Mouse (Mus musculus): ENCODE data around the gene Irak2.
A peak's percentile ranks its signal among the peaks of the same experiment; 100 is the strongest.
"Not testable (repeated sequence)": the region's sequence is repeated elsewhere in the genome, so short reads cannot be mapped to it uniquely, and the experiment has no call there.

Gene Irak2

DNA sequence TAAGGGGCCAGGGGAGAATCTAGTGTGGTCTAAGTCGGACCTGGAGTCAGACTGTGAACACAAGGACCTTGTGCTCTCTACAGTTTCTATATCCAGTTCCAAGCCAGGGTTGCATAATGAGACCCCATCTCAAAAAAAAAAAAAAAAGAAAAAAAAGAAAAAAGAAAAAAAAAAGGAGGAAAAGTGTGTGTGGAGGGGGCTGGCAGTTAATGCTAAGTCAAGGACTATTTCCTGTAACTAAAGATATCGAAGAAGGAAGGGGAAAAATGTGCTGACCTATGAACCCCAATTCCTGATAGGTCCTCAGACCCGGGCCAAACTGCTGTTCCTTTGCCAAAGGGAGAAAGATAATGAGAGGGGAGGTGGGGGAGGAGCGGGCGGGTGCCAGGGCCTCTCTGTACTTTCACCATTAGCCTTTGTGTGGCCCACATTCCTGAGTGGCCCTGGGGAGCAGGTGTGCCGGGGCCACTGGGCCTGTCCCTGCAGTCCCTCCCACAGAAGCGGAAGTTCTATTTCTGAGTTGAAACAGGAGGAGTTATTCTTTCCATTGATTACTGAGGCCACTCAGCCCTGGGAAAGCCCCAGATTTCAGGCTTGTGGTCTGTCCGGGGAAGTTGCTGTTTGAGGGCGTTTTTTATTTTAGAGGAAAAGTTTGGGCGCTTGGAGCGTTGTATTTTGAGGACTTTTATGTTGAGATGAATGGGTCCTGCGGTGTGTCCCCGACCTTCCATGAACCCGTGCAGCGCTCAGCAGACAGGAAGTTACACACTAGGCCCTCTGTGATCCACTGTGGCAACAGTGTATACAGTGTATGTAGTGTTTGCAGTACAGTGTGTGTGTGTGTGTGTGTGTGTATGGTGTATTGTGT, 30.3 kb downstream of the Irak2 start:
- no peak for DNase-seq

DNA sequence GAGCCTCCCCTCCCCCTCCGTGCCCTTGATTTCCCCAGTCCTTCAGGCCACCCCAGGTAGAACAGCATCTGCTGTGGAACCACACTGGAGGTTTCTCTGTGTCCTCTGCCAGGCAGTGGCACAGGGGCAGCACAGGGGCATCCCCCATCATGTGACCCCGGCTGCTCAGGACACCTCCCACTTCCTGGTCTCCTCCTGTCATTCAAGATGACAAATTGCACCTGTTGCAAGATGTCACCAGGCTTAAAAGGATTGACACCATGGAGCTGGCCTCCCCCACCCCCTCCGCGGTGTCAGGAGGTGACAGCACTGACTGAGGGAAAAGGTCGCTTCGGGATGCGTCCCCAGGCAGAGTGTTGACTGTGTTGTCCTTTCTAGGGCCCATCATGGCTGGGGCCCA, 31.6 kb downstream of the Irak2 start:
- no peak for DNase-seq

DNA sequence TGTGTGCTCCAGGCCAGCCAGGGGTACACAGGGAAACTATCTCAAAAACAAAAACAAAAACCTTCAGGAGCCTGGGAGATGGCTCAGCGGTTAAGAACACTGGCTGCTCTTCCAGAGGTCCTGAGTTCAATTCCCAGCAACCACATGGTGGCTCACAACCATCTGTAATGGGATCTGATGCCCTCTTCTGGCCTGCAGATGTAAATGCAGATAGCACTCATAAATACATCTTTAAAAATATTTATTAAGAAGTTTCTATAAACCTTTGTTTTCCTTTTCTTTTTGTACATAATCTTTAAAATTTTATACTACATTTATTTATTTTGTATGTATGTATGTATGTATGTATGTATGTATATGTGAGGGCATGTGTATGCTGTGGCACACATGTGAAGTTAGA, 33.8 kb downstream of the Irak2 start:
- DNase-seq, result not testable (repeated sequence)

DNA sequence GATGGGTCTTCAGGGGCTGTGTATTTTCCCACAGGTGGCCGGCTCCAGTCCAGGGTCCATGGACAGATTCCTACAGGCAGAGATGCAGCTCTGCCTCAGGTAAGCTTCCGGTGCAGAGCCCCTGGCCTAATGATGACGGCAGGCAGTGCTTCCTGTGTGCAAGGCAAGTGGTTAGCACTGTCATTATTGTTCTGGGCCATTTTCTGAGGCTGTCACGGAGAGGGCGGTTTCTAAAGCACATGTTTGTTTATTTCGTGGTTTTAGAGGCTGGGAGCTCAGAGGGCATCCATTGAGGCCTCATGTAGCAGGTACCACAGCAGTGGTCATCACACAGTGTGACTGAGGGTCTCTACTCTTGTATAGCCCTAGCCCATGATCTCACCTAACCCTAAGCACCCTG, 34.7 kb downstream of the Irak2 start:
- no peak for DNase-seq

DNA sequence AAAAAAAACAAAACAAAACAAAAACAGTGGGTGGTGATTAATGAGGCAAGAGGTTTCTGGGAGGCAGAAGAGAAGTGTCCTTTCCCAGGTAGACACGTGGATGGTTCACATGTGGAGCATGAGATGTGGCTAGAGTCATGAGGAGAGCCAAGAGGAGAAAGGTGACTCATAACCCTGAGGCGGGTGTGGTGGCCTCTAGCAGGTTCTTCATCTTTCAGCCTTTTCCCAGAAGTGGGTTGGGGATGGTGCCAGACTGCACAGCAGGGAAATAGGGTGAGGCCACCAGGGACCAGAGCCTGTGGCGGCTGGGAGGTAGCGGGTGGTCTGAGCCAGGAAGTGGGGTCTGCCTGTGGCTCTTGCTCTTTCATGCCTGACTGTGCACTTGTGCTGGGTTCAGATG, 37.0 kb downstream of the Irak2 start:
- DNase-seq, result no peak

DNA sequence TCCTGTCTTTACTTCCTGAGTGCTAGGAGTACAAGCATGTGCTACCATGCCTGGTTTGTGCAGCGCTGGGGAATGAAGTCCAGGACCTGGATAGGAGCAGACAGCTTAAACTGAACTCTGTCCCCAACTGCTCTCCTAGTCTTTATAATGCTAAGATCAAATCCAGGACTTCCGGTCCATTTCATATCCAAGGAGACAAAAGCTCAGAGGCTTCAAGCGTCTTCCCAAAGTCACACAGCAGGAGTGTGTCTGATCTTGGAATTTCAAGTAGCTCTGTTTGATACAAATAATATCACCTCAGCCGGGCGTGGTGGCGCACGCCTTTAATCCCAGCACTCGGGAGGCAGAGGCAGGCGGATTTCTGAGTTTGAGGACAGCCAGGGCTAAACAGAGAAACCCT, 37.7 kb downstream of the Irak2 start:
- no peak for DNase-seq

DNA sequence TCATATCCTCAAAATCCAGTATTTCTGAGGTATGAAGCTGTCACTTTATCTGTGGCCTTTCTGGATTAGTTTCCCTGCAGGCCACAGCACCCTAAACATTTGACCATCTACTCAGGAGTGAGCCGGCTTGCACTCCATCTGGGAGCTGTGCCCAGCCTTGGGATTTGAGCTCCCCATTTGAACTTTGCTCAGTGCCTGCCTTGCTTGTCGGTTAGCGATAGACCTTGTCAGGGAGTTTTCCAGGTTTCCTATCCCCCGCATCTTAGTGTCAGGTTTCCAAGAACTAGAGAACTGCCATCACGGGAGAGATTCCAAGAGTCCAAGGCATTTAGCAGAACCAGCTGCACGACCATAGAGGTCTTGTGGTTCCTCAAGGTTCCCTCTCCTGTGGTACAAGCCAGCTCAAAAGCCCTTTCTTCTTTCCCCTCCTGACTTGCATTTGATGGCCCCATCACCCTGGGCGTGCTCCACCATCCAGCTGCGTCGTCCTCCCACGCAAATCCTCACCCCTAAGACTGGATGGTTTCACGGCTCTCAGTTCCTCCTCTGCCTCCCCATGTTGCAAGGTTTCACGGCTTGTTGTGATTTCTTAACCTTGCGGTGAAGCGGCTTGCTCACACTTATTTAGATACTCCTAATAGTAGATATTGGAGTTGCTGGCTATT, 38.9 kb downstream of the Irak2 start:
- no peak for DNase-seq

DNA sequence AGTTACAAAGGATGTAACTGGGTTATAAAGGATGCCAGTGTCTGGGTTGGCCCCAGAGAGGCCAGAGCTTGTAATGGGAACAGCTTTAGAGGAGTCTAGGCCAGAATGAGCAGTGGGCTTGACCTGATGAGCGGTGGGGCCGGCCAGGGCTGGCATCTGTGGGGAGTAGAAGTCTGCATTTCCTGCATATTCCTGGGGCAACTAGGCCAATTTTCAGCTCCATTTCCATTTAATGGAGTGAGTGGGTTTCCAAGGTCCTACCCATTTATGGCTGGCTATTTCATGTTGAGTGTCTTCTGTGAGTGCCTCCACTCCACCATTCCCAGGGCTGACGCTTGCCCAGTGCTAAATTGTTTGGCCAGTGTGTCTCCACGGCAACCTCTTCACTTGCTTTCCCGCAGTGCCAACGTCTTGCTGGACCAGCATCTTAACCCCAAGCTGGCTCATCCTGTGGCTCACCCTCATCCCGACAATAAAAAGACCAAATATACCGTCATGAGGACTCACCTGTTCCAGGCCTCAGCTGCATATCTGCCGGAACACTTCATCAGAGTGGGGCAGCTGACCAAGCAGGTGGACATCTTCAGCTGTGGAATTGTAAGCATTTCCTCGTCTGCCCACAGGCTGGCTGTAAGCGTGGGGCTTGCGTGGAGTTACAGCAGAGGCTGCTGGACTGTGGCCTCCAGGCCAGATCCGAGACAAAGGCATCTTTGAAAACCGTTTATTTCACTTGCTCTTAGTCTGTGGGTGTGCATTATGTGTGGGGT, 40.2 kb downstream of the Irak2 start:
- no peak for DNase-seq

DNA sequence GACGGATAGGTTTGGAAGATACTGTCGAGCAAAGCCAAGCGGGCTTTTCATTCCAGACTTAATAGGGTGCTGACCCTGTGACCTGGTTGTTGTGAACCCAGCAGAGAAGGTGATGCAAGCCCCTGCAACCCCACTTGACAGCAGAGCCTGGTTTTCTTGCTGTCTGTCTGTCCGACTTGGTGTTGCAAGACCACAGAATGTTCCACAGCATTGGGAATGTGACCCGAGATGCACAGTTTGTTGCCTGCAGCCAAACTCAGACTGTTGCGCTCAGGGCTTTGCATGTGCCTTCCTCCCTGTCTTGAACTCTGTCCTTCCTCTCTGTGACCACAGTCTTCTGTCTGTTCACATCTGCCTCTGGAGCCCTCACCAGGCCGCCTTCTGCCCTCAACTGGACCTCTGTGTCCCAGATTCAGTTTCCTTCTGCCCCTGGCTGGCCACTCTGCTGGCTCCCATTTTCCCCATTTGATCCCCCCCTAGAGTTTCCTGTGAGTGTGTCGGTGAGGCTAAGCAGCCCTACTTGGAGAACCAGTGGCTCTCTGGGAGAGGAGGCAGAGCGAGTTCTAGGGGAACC, 41.8 kb downstream of the Irak2 start:
- no peak for DNase-seq

DNA sequence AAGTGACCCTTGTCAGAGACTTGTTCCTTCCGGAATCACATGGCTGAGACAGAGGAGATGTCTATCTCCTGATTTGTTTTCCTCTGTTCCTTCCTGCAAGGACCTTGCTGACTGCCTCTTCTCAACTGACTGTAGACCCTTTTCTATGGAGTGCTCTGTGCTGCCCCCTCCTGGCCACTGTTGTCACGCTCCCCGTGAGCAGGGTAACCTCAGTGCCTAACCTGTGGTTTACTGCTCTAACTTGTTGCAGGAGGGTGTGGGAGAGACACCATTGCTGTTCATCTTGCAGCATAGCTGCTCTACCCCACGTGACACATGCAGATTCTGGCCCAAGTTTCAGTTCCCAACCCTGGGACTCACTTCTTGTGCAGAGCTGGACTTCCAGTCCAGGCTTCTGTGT, 43.0 kb downstream of the Irak2 start:
- DNase-seq, result peak; percentile 85

DNA sequence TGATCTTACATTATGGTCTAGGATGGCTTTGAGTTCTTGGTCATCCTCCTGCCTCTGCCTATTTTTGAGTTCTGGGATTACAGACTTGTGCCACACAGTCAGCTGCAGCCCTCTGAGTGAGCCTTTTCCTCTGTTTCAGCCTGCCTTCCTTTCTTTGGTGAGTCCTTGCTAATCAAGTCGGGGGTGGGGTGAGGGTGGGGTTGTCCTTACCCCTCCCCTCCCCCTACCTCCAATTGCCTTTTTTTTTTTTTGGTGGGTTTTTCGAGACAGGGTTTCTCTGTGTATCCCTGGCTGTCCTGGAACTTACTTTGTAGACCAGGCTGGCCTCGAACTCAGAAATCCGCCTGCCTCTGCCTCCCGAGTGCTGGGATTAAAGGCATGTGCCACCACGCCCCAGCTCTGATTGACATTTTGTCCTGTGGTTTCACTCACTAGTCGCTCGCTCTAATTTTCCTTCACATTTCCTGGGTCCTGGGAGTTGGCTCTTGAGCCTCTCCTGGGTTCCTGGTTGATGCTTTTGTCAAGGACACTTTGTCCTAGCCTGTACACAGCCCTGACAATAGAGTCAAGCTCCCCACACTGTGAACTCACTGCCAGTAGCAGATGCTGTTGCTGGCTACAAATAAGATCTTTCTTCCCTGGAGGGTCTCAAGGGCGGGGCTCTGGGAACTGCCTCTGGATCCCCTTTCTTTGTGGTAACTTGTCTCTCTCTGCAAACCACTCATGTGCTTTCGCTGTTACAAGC, 45.0 kb downstream of the Irak2 start:
- DNase-seq, result no peak

DNA sequence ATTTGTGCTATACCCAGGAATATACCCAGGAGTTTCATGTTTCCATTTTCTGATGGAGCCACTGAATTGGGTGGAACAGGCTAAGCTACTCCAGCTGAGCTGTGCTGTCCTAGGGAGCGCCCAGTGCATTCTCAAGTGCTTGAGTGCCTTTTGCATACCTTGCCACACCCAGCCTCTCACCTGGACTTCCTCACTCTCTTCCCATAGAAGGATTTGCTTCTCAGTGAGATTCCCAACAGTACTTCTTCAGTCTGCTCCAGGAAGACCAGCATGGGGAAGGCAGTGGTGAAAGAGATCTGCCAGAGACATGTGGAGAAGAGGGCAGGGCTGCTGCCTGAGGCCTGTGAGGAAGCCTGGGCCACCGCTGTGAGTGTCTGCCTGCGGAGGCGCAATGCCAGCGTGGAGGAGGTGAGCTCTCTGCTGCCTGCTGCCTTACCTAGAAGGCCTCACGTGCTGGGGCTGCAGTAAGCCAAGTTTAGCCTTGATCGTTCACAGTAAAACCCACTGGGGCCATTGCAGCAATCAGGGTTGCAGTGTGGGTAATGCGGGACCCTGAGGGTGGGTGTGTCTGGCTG, 48.4 kb downstream of the Irak2 start:
- DNase-seq, result no peak

DNA sequence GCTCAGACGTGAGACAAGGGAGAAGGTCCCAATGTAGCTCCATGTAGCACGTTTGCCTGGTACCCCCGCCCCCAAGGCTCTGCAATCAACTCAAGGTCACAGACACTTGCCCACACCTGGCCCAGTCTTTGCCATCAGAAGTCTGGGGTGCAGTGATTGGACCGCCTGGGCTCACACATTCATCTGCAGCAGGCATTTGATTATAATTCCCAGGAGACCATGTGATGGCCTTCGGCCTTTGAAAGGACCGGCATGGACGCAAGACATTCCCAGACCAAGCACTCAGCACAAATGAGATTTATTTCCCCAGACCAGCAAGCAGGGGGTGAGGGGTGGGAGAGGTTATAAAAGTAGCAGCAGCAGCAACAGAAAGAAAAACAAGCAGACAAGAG, 51.7 kb downstream of the Irak2 start:
- no peak for DNase-seq

DNA sequence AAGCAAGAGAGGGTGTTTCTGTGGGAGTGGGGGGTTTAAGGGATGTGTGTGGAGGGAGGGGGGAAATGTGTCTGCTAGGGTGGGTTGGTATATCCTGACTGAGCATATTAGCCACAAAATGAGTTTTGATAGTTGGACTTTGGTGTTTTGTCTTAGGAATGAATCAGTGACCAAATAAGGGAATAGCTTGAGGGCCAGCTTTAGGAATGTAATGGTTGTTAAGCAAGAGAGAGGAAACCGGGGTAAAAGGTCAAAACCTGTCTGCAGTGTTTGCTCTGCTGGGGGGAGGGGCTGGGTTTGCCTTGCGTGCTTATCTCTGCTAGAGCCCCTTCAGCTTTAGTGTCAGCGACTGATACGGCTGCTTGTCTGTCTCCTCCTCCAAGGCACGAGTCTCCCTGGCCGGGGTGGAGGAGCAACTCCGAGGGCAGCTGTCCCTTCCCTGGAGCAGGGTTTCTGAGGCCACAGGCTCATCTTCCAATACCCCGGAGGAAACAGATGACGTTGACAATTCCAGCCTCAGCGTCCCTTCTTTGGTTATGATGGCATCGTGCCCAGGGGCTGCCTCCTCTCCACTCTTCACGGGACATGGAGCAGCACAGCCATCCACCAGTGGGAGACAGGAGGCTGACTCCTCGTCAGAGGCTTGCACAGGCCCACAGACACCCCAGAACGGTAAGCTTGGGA, 52.3 kb downstream of the Irak2 start:
- no peak for DNase-seq

DNA sequence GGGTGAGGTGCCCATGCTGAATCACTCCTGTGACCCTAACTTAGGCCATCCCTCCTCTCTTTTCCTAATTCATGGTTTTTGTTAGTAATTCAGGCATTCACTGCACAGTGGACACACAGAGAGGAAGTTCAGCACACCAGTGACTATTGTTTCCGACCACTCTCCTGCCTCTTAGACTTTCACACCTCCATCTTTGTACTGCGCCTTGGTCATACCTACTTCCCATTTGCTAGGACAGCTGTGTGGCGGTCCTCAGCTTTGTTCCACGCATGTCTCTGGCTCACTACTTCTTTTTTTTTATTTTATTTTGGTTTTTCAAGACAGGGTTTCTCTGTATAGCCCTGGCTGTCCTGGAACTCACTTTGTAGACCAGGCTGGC, 52.8 kb downstream of the Irak2 start:
- no peak for DNase-seq

DNA sequence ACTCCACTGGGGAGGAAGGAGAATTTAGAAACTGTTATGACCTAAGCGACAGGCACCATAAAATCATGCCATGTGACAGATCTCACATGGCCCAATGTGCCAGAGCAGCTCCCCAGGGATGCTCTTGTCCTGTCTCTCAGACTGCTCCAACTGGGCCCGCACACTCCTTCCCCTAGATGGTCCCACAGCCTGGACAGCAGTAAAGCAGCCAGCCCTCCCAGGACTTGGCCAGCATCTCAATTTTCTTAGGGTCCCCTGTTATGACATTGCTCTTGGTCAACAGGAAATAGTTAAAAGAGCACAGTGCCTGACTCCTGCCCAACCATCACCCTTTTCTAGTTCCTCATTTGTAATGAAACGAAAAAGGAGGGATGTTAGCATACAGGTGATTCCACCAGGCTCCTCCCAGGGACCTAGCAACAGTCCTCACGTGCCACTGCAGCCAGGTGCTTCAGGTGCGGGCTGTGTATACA, 54.4 kb downstream of the Irak2 start:
- DNase-seq, result no peak

DNA sequence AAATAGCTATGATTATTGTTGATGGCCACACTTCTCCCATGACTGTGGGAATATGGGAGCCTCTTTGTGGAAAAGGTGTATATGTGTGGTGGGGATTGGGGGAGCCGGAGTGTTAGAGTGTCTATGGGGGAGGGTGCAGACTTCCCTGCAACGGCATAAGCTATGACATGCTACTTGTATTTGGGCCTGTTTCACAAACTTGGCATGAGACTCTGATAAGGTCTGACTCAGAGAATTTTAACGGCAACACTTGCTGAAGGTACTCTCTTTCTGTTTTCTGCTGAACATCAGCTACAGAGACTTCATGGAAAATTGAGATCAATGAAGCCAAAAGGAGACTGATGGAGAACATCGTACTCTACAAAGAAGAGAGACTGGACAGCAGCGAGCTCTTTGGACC, 55.1 kb downstream of the Irak2 start:
- DNase-seq, result no peak

DNA sequence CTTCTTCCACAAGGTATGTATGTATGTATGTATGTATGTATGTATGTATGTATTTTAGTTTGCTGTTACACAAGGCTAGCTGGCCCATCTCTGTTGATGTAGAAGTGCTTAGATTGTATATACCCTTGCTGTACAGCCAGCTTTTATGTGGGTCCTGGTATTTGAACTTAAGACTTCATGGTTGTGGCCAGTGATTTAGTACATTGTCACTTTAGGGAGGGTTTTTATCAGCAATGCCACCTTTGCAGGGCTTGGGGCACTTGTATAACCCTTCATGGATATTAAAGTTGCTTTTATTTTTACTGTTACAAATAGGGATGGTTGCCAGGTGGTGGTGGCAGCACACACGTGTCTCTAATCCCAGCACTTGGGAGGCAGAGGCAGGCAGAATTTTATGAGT, 56.9 kb downstream of the Irak2 start:
- DNase-seq, result no peak

DNA sequence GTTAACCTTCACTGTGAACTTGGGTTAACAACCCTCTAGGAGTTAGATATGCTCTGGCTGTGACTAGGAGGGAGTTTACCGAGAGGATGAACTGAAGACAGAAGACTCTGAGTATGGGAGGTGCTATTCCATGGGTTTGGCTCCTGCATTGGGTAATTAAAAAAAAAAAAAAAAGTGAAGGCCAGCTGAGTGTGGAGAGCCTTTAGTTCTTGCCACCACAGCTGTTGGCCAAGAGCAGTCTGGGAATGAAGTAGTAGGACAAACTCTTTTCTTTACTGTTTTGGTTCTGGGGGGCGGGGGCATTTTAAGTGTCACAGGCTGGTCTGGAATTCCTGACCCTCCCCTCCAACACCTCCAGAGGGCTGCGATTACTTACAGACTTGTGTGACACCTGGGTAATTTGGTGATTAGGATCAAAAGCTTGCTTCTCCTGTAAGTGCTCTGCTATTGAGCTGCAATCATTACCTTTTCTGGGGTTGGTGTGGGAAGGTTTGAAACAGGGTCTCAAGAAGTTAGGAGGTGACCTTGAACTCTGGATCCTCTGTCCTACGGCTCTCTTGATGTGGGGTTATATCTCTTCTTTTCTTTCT, 57.6 kb downstream of the Irak2 start:
- DNase-seq, result no peak

DNA sequence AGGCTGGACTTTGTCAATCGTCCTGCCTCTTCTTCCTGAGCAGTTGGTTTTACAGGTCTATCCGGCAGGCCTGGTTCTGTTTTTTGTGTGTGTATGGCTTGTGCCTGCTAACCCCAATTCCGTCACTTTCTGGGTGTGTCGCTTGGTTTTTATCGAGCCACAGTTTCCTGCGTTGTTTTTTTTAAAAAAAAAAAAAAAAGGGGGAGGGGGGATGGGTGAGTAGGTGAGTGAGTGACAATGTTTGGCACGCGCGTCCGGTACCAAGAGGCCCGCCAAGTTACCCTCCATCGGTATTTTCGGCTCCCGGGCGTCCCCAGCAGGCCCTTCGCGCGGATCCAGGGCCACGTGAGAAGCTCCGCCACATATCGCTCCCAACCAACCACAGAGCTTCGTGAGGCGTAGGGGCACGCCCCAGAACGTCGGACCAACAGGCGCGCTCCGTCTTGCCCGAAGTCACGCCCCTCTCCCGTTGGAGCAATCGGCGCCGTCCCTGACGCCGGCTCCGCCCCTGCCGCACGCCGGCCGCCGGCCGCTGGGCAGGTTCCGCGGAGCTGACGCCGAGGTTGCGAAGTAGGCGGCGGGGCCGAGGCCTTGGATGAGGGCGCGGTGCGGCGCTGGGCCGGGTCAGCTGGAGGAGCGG, 58.4 kb downstream of the Irak2 start, which contains the start of gene Tatdn2:
TSS of gene Tatdn2 (plus strand) at position 469 of the 640 bp plus-strand sequence.
- peak; percentile 94 for DNase-seq
